Mouse (Mus musculus) kidney, embryonic 16.5 days (tissue): ENCODE results near the gene Eci1. TPM values are rescaled to one million over a fixed set of nuclear protein-coding genes. Genes with fewer than 3 reads are reported as not detected.

Source experiments
- ATAC-seq: fragments of 200-750 bp; cut with Nextera tagmentation; 2 replicates; pipeline ENCODE4 v1.8.0; 2017; ENCODE audit warnings: moderate TSS enrichment; ENCODE audit not compliant: low FRiP score, low TSS enrichment
- H3K27ac ChIP-seq: fragments of 300-500 bp; sonication (generic); 2 replicates; pipeline ENCODE4 v1.5.1; 2014; ENCODE audit warnings: low read length
- H3K27me3 ChIP-seq: fragments of 300-500 bp; sonication (generic); 2 replicates; pipeline ENCODE4 v1.6.1; 2014; ENCODE audit warnings: low read length, control low read depth, mixed read lengths; ENCODE audit not compliant: insufficient read depth
- H3K36me3 ChIP-seq: fragments of 300-500 bp; sonication (generic); 2 replicates; pipeline ENCODE4 v1.6.1; 2014; ENCODE audit warnings: low read length, control low read depth, mixed read lengths; ENCODE audit not compliant: insufficient read depth
- H3K4me1 ChIP-seq: fragments of 300-500 bp; sonication (generic); 2 replicates; pipeline ENCODE4 v1.6.1; 2014; ENCODE audit warnings: low read length, control low read depth, mixed read lengths; ENCODE audit not compliant: insufficient read depth
- H3K4me2 ChIP-seq: fragments of 300-500 bp; sonication (generic); replicated peaks from 2 replicates; pipeline ENCODE4 v1.6.1; 2014; ENCODE audit warnings: low read depth, low read length
- H3K4me3 ChIP-seq: fragments of 300-500 bp; sonication (generic); 2 replicates; pipeline ENCODE4 v1.5.1; 2014; ENCODE audit warnings: mild to moderate bottlenecking, low read length
- H3K9ac ChIP-seq: fragments of 300-500 bp; sonication (generic); replicated peaks from 2 replicates; pipeline ENCODE4 v1.6.1; 2014; ENCODE audit warnings: low read length
- H3K9me3 ChIP-seq: fragments of 300-500 bp; sonication (generic); 2 replicates; pipeline ENCODE4 v1.6.1; 2016; ENCODE audit warnings: low read length, control low read depth
- WGBS: fragments of 180-500 bp; shearing (Covaris S2); extraction: QIAGEN DNeasy Blood & Tissue Kit; methylation state at CpG from one replicate; pipeline ENCODE4 v1.1.7; 2014; 5-methylcytosine and 5-hydroxymethylcytosine counted together
- polyA plus RNA-seq: library from polyadenylated mRNA; unstranded; fragments of >200 nt; fragmentation: Nextera tagmentation; extraction: Ambion mirVana; gene quantifications from 2 replicates; pipeline ENCODE4 v1.2.1, GENCODE M21; 2015

Eci1 gene
- polyA plus RNA-seq, result 141 and 143 TPM in 2 replicates

GRCm38 (mm10) chr17:24426471-24427169, at the start of gene Eci1:
Gene Eci1, plus strand, starts transcription at chr17:24426641.
- peak within 1 kb of the TSS; percentile 91 for H3K9ac ChIP-seq
- peak within 1 kb of the TSS; percentile 69 for H3K4me2 ChIP-seq
- H3K36me3 ChIP-seq, result peaks cover 37% of the 10 kb centered on the region
- H3K9me3 ChIP-seq, result no peaks in the 10 kb centered on the region
- peak within 1 kb of the TSS; percentile 83 for H3K4me3 ChIP-seq
- WGBS, result under 1% methylated on average over 42 of the region's 48 CpGs
- ATAC-seq, result peak; percentile 99
- peaks cover 4% of the 10 kb centered on the region; the same call in 1 of the 2 replicates for H3K4me1 ChIP-seq
- no peaks in the 10 kb centered on the region for H3K27me3 ChIP-seq
- peak within 1 kb of the TSS; percentile 98 for H3K27ac ChIP-seq

- ATAC-seq, result no peak
- no peak overlapping the region for H3K9ac ChIP-seq
- H3K4me3 ChIP-seq, result no peak overlapping the region
- no peaks in the 10 kb centered on the region for H3K27me3 ChIP-seq
- H3K4me1 ChIP-seq, result no peaks in the 10 kb centered on the region
- WGBS, result 81% methylated on average over 2 of the region's 2 CpGs
- H3K36me3 ChIP-seq, result peaks cover 8% of the 10 kb centered on the region; the same call in 1 of the 2 replicates
- no peak overlapping the region for H3K27ac ChIP-seq
- no peaks in the 10 kb centered on the region for H3K9me3 ChIP-seq
- no peak overlapping the region for H3K4me2 ChIP-seq
Measured at GRCm38 (mm10) chr17:24378496-24378895, 47.9 kb upstream of the Eci1 start.

GRCm38 (mm10) chr17:24383789-24384188, 42.7 kb upstream of the Eci1 start:
- ATAC-seq, result no peak

GRCm38 (mm10) chr17:24388711-24389110, 37.7 kb upstream of the Eci1 start:
- Histone ChIP-seq H3K4me1 (no peaks in the 10 kb centered on the region), H3K4me3 (no peak overlapping the region), H3K9ac (no peak overlapping the region), H3K27me3 (no peaks in the 10 kb centered on the region), H3K36me3 (peaks cover 10% of the 10 kb centered on the region), H3K27ac (no peak overlapping the region), H3K4me2 (no peak overlapping the region), H3K9me3 (no peaks in the 10 kb centered on the region)
- ATAC-seq, result no peak
- WGBS, result 74% methylated on average over 5 of the region's 5 CpGs

More at GRCm38 (mm10) chr17:24383789-24384188, 42.7 kb upstream of the Eci1 start:
- no peaks in the 10 kb centered on the region for H3K27me3 ChIP-seq
- H3K9me3 ChIP-seq, result no peaks in the 10 kb centered on the region
- no peak overlapping the region for H3K4me3 ChIP-seq
- no peak overlapping the region for H3K4me2 ChIP-seq
- H3K27ac ChIP-seq, result no peak overlapping the region
- 67% methylated on average over 8 of the region's 8 CpGs for WGBS
- no peak overlapping the region for H3K9ac ChIP-seq
- no peaks in the 10 kb centered on the region for H3K4me1 ChIP-seq
- peaks cover 15% of the 10 kb centered on the region for H3K36me3 ChIP-seq

GRCm38 (mm10) chr17:24389865-24390264, 36.6 kb upstream of the Eci1 start:
- peaks cover 10% of the 10 kb centered on the region for H3K36me3 ChIP-seq
- no peaks in the 10 kb centered on the region for H3K27me3 ChIP-seq
- H3K4me2 ChIP-seq, result no peak overlapping the region
- no peak overlapping the region for H3K27ac ChIP-seq
- no peak overlapping the region for H3K9ac ChIP-seq
- H3K4me1 ChIP-seq, result no peaks in the 10 kb centered on the region
- 5% methylated on average over 2 of the region's 2 CpGs for WGBS
- peak; percentile 46; the same call in 1 of the 2 replicates for ATAC-seq
- no peaks in the 10 kb centered on the region for H3K9me3 ChIP-seq
- no peak overlapping the region for H3K4me3 ChIP-seq

GRCm38 (mm10) chr17:24391149-24391548, 35.3 kb upstream of the Eci1 start:
- Histone ChIP-seq H3K27ac (no peak overlapping the region), H3K4me2 (no peak overlapping the region), H3K4me3 (no peak overlapping the region), H3K36me3 (peaks cover 10% of the 10 kb centered on the region), H3K9ac (no peak overlapping the region), H3K4me1 (no peaks in the 10 kb centered on the region), H3K27me3 (no peaks in the 10 kb centered on the region), H3K9me3 (no peaks in the 10 kb centered on the region)
- WGBS, result 68% methylated on average over 8 of the region's 8 CpGs
- no peak for ATAC-seq

GRCm38 (mm10) chr17:24393527-24393926, 32.9 kb upstream of the Eci1 start:
- 31% methylated on average over 4 of the region's 4 CpGs for WGBS
- H3K27me3 ChIP-seq, result no peaks in the 10 kb centered on the region

GRCm38 (mm10) chr17:24394456-24394855, 32.0 kb upstream of the Eci1 start:
- ATAC-seq, result no peak
- Histone ChIP-seq H3K27me3 (no peaks in the 10 kb centered on the region), H3K4me2 (no peak overlapping the region), H3K4me3 (no peak overlapping the region), H3K4me1 (no peaks in the 10 kb centered on the region), H3K9ac (no peak overlapping the region), H3K36me3 (0 out of 2 replicates have a peak, but pooled peaks cover 6% of the 10 kb centered on the region), H3K9me3 (no peaks in the 10 kb centered on the region), H3K27ac (no peak overlapping the region)
- WGBS, result 70% methylated on average over 7 of the region's 7 CpGs

More at GRCm38 (mm10) chr17:24393527-24393926, 32.9 kb upstream of the Eci1 start:
- no peak overlapping the region for H3K4me3 ChIP-seq
- H3K9ac ChIP-seq, result no peak overlapping the region
- H3K27ac ChIP-seq, result no peak overlapping the region
- H3K4me2 ChIP-seq, result no peak overlapping the region
- no peaks in the 10 kb centered on the region for H3K4me1 ChIP-seq
- H3K36me3 ChIP-seq, result 0 out of 2 replicates have a peak, but pooled peaks cover 5% of the 10 kb centered on the region
- H3K9me3 ChIP-seq, result no peaks in the 10 kb centered on the region
- peak; percentile 54; the same call in 1 of the 2 replicates for ATAC-seq

GRCm38 (mm10) chr17:24402371-24402770, 24.1 kb upstream of the Eci1 start:
- WGBS, result 75% methylated on average over 3 of the region's 3 CpGs
- H3K4me1 ChIP-seq, result no peaks in the 10 kb centered on the region
- H3K4me3 ChIP-seq, result no peak overlapping the region
- H3K9ac ChIP-seq, result no peak overlapping the region
- peaks cover 12% of the 10 kb centered on the region; the same call in 1 of the 2 replicates for H3K36me3 ChIP-seq
- ATAC-seq, result no peak
- H3K27ac ChIP-seq, result no peak overlapping the region
- no peaks in the 10 kb centered on the region for H3K27me3 ChIP-seq
- no peak overlapping the region for H3K4me2 ChIP-seq
- H3K9me3 ChIP-seq, result no peaks in the 10 kb centered on the region

- H3K9me3 ChIP-seq, result no peaks in the 10 kb centered on the region
- H3K9ac ChIP-seq, result no peak overlapping the region
- no peaks in the 10 kb centered on the region for H3K4me1 ChIP-seq
- 82% methylated on average over 12 of the region's 12 CpGs for WGBS
- no peak overlapping the region for H3K4me2 ChIP-seq
- peaks cover 29% of the 10 kb centered on the region for H3K36me3 ChIP-seq
- H3K27ac ChIP-seq, result no peak overlapping the region
- H3K27me3 ChIP-seq, result no peaks in the 10 kb centered on the region
- no peak overlapping the region for H3K4me3 ChIP-seq
- no peak for ATAC-seq
Measured at GRCm38 (mm10) chr17:24407116-24407803, 19.2 kb upstream of the Eci1 start.
